In the genomic region with DNA sequence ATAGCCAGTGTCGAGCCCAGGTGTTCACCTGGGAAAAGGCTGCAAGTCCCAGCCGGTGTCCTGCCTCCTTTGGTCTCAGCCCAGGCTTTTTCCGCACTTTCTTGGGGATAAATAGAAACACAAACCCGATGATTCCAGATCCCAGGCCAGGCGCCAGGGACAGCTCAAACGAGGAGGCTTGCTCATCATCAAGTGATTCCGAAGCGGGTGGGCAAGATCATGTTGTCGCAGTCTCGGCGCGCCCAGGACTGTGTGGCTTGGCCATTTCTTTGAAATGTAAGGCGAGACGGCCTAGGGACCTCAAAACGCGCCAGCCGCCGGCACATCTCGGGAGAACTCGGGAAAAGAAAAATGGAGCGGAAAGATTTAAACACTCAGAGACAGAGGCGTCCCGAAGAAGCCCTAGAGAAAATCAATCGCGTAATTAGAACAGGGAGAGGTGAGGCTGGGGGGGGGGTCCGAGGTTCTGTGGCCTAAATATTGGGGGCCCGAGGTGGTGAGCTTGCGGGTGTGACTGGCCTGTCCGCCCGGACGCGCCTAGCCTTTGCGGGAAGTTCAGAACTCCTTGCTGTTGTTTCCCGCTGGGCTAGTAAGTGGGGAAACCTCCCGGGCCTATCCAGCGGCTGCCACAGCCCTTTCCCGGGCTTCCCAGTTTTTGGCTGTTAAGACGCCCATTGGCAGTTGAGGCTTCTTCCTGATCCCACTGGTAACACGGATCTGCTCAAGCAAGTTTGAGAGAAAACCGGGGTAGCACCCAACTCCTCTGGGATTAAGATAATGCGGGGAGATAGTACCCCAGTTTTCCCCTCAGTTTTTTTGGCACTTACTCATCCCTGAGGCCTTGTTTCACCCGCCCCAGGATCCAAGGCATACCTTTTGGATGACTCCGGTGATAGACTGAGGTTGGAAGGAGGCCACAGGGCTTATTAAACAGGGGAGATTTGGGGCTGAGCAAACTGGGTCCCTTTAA, we compare ENCODE assay signal across 13 mouse cellular contexts. TPM values are rescaled to one million over a fixed set of nuclear protein-coding genes. Genes with fewer than 3 reads are reported as not detected.
DNase-seq lines count a peak whose midpoint lies in the region; ATAC-seq lines count a peak whose summit lies in the region.
"Had no signal": no experiment of that assay in that cellular context is flagged by ENCODE, and none has a peak within 500 bp of the region (broad histone marks: within the 10 kb centered on the region; RNA-seq: fewer than 3 reads in every experiment).

No protein-coding gene starts in this region.

- H3K9me3 ChIP-seq in embryonic facial prominence, embryonic 10.5 days, result no peaks in the 10 kb centered on the region
- H3K9me3 ChIP-seq in intestine, embryonic 14.5 days (ENCODE audit: control insufficient read depth, low read length), result no peaks in the 10 kb centered on the region

- intact Hi-C loops in left cerebral cortex, postnatal 25 days (cut with DNase I), result no loop called here

- no peak for ATAC-seq in intestine, embryonic 14.5 days (replicated peaks; ENCODE audit: low FRiP score, low TSS enrichment, low read depth)
- ATAC-seq: midbrain, embryonic 16.5 days had no signal

- H3K27ac ChIP-seq in embryonic facial prominence, embryonic 10.5 days (replicated peaks), result no peak overlapping the region
- no peak overlapping the region for H3K27ac ChIP-seq in intestine, embryonic 14.5 days (ENCODE audit: low read depth)
- H3K27ac ChIP-seq: liver, embryonic 14.5 days had no signal

- no peak overlapping the region for H3K9ac ChIP-seq in intestine, embryonic 14.5 days (ENCODE audit: low read length)
- H3K9ac ChIP-seq: liver, embryonic 14.5 days had no signal

- H3K4me2 ChIP-seq in intestine, embryonic 14.5 days (ENCODE audit: low read length), result peak overlapping the region; percentile 18

- no peaks in the 10 kb centered on the region for H3K36me3 ChIP-seq in embryonic facial prominence, embryonic 10.5 days (replicated peaks)
- H3K36me3 ChIP-seq in intestine, embryonic 14.5 days (ENCODE audit: control insufficient read depth, insufficient read depth, low read length), result no peaks in the 10 kb centered on the region

- under 1% methylated on average over 43 of the region's 43 CpGs for WGBS in embryonic facial prominence, embryonic 10.5 days
- 22% methylated on average over 43 of the region's 43 CpGs for WGBS in intestine, embryonic 14.5 days

- no peak overlapping the region for H3K4me3 ChIP-seq in embryonic facial prominence, embryonic 10.5 days
- H3K4me3 ChIP-seq in intestine, embryonic 14.5 days (ENCODE audit: low read depth, low read length), result no peak overlapping the region

- peak; percentile 33 to 56 for DNase-seq in kidney, postnatal 4 days
- DNase-seq in kidney, postnatal 25 days, result no peak
- DNase-seq in embryonic facial prominence, embryonic 10.5 days (ENCODE audit: low spot score), result peak; percentile 53
- no peak for DNase-seq in intestine, embryonic 14.5 days (ENCODE audit: low spot score)
- peak; percentile 69 for DNase-seq in skeletal muscle tissue, adult 2 months (ENCODE audit: low read depth, low spot score)
- DNase-seq in heart, adult 11 months, result no peak
- no peak for DNase-seq in left cerebral cortex, postnatal 25 days (ENCODE audit: low spot score in 2 of 2)
- no peak for DNase-seq in right cerebral cortex, postnatal 36 days (ENCODE audit: low spot score in 2 of 2)
- DNase-seq: right cerebral cortex, postnatal 4 days had no signal

- peaks cover 100% of the 10 kb centered on the region for H3K27me3 ChIP-seq in embryonic facial prominence, embryonic 10.5 days (replicated peaks; ENCODE audit: low read depth, poor library complexity, severe bottlenecking)
- peaks cover 83% of the 10 kb centered on the region for H3K27me3 ChIP-seq in intestine, embryonic 14.5 days (replicated peaks; ENCODE audit: control insufficient read depth, insufficient read depth, low read length)

- no peaks in the 10 kb centered on the region for H3K4me1 ChIP-seq in embryonic facial prominence, embryonic 10.5 days
- H3K4me1 ChIP-seq in intestine, embryonic 14.5 days (replicated peaks; ENCODE audit: control insufficient read depth, insufficient read depth, low read length), result peaks cover 7% of the 10 kb centered on the region

RNA-seq across cellular contexts. Expression of a gene that starts 8.8 kb away (rescaled TPM):
- 0.11 and 0.16 TPM in 2 replicates for polyA plus RNA-seq in embryonic facial prominence, embryonic 10.5 days (2016; fragmentation: Nextera tagmentation; extraction: Ambion mirVana)
- 14.6 and 15.6 TPM in 2 replicates for polyA plus RNA-seq in intestine, embryonic 14.5 days (2014; fragmentation: Nextera tagmentation; extraction: Ambion mirVana)
- total RNA-seq in left cerebral cortex, postnatal 25 days (2021), result not detected
- polyA plus RNA-seq: midbrain, embryonic 16.5 days had no signal

RNA-seq across cellular contexts. Expression of a gene that starts 29.5 kb away (rescaled TPM):
- not detected in 2 replicates for polyA plus RNA-seq in embryonic facial prominence, embryonic 10.5 days (2016; fragmentation: Nextera tagmentation; extraction: Ambion mirVana)
- 6.1 and 9.6 TPM in 2 replicates for polyA plus RNA-seq in intestine, embryonic 14.5 days (2014; fragmentation: Nextera tagmentation; extraction: Ambion mirVana)
- total RNA-seq in left cerebral cortex, postnatal 25 days (2021), result not detected
- total RNA-seq: hematopoietic stem cell, adult 5-6 weeks had no signal
- polyA plus RNA-seq: midbrain, embryonic 16.5 days had no signal

RNA-seq across cellular contexts. Expression of a gene that starts 37.1 kb away (rescaled TPM):
- not detected in 2 replicates for polyA plus RNA-seq in embryonic facial prominence, embryonic 10.5 days (2016; fragmentation: Nextera tagmentation; extraction: Ambion mirVana)
- 9.5 and 11.9 TPM in 2 replicates for polyA plus RNA-seq in intestine, embryonic 14.5 days (2014; fragmentation: Nextera tagmentation; extraction: Ambion mirVana)
- not detected for total RNA-seq in left cerebral cortex, postnatal 25 days (2021)
- total RNA-seq: hematopoietic stem cell, adult 5-6 weeks had no signal
- polyA plus RNA-seq: brain, embryonic 14.5 days; midbrain, embryonic 16.5 days had no signal

RNA-seq across cellular contexts. Expression of a gene that starts 51.3 kb away (rescaled TPM):
- not detected in 2 replicates for polyA plus RNA-seq in embryonic facial prominence, embryonic 10.5 days (2016; fragmentation: Nextera tagmentation; extraction: Ambion mirVana)
- polyA plus RNA-seq in intestine, embryonic 14.5 days (2014; fragmentation: Nextera tagmentation; extraction: Ambion mirVana), result 1.7 and 1.9 TPM in 2 replicates
- total RNA-seq in left cerebral cortex, postnatal 25 days (2021), result not detected
- total RNA-seq: hematopoietic stem cell, adult 5-6 weeks had no signal
- polyA plus RNA-seq: brain, embryonic 14.5 days; midbrain, embryonic 16.5 days had no signal

Comparison
In these comparisons a context has a peak if more than half of its experiments do, and no peak if none do; other contexts are left out.
1. DNase-seq: peak in kidney, postnatal 4 days (2 of 2), embryonic facial prominence, embryonic 10.5 days (single experiment) and skeletal muscle tissue, adult 2 months (single experiment); none in kidney, postnatal 25 days (0 of 2), intestine, embryonic 14.5 days (single experiment), heart, adult 11 months (single experiment), left cerebral cortex, postnatal 25 days (0 of 2) and right cerebral cortex, postnatal 36 days (0 of 2).
2. RNA of a gene that starts 8.8 kb away (polyA plus RNA-seq): 14.6 to 15.6 TPM in intestine, embryonic 14.5 days; 0.11 to 0.16 TPM in embryonic facial prominence, embryonic 10.5 days; every median in the first group is over 10 times any median in the second.
3. RNA of a gene that starts 37.1 kb away (polyA plus RNA-seq): 9.5 to 11.9 TPM in intestine, embryonic 14.5 days; not detected in embryonic facial prominence, embryonic 10.5 days; every median in the first group is over 10 times any median in the second.